Mouse (Mus musculus) monocyte, adult 5-6 weeks (primary cell): ENCODE results near the gene Ppp1r15b. TPM values are rescaled to one million over a fixed set of nuclear protein-coding genes. Genes with fewer than 3 reads are reported as not detected.
A peak's percentile ranks its signal among the peaks of the same experiment; 100 is the strongest.

Source experiments
- ATAC-seq: fragments of 153-309, 156-312 bp; replicated peaks from 2 replicates; pipeline ENCODE4 v1.8.0; 2017; ENCODE audit warnings: mild to moderate bottlenecking; ENCODE audit not compliant: low TSS enrichment, insufficient number of reproducible peaks, severe bottlenecking, poor library complexity, low FRiP score
- total RNA-seq: library from RNA; stranded (forward); fragments of 200-1000, 200-491, 200-594 nt; gene quantifications from 3 replicates; pipeline ENCODE4 v1.2.3, GENCODE M21; 2017

Gene Ppp1r15b
- total RNA-seq, 1 experiment from 2014 or later: 177 TPM

DNA sequence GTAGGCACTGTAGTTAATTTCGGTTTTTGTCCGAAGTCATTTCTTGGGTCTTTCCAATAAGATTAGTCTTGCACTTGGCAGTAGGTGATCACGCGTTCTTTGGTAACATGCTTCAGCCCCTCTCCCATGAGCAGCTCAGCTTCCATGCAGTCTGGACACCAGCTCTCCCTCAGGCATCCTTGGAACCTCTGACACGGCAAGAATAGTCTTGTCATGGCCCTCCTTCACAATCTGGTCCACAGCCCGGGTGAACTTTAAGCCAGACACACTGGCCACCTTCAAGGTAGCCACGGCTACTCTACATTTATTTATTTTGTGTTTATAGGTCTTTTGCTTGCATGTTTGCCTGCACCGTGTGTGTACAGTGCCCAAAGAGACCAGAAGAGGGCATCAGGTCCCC is 17.2 kb downstream of the Ppp1r15b start:
- ATAC-seq: no peak

DNA sequence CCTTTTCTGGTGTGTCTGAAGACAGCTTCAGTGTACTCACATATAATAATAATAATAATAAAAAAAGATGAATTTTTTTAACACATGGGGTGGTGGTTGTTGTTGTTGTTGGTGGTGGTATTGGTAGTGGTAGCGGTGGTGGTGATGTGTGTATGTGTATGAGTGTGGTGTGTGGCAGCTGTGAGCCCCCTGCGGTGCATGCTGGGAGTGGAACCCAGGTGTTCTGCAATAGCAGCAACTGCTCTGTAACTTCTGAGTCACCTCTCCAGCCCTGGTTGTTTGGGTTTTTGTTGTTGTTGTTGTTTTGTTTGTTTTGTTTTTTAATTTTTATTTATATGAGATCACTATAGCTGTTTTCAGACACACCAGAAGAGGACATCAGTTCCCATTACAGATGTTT is 19.6 kb downstream of the Ppp1r15b start:
- no peak for ATAC-seq

DNA sequence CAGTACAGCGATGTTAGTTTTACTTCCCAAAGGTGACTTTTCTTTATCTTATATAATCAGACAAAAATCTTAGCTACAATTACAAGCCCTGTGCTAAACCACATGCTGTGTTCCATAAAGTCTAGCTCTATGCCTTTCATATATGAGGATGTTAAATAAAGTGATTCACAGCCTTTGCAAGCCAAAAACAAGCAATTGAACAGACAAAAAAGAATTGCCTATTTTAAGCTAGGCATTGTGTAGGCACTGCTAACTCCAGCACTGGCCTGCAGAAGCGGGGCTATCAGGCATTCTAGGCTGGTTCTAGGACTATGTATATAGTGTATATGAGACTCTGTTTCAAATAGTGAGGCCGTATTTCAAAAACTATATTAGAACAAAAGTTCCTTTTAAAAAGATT is 21.3 kb downstream of the Ppp1r15b start:
- no peak for ATAC-seq

DNA sequence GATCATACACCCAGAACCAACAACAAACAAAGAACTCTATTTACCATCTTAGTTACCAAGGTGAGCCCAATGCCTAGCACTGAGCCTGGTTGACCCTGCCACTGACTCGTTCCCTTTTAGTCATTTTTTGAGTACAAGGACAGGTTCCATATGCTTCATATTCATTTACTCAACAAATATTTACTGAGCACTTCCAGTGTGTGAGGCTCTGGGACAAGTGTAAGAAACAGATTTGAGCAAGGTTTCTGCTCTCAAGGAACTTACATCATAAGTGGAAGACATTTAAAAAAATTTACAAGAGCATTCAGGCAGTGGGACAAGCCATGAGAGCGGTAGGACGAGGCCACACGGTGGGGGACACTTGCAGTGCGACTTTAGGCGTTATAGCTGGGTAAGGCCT is 24.3 kb downstream of the Ppp1r15b start:
- ATAC-seq: no peak

DNA sequence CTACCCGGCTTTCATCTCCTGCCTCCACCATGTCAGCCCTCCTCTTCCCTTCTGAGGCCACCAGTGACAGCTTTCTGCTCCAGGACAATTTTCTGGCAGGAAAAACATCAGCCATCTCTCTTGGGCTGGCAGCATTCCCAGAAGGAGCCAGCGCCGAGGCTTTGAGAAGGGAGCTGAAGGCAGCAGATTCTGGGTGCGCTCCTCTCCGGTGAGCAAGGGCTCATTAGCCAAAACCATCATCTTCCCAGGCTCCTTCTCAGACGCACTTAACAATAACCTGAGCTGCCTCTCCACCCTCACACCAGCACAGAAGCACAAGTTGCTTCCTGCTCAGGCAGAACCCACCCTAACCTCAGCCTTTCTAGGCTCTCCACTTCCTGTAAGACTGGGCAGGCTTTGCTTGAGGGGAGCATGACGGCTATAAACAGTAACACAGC is 28.2 kb downstream of the Ppp1r15b start:
- ATAC-seq: peak; percentile 51; the same call in 1 of the 2 replicates

DNA sequence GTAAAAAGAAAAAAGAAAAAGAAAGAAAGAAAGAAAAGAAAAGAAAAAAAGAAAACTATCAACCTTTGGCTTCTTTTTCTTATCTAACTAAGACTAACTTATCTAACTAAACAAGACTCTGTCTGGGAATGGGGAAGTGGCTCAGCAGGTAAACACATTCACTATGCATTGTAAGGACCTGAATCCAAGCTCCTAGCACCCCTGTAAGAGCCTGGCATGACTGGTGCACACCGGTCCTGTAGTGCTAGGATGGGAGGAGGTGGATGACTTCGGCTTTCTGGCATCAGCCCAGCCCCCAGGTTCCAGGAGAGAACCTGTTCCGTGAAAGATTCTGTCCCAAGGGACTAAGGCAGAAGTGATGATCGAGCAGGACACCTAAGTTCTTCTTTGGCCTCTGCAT is 30.6 kb downstream of the Ppp1r15b start:
- ATAC-seq: no peak

DNA sequence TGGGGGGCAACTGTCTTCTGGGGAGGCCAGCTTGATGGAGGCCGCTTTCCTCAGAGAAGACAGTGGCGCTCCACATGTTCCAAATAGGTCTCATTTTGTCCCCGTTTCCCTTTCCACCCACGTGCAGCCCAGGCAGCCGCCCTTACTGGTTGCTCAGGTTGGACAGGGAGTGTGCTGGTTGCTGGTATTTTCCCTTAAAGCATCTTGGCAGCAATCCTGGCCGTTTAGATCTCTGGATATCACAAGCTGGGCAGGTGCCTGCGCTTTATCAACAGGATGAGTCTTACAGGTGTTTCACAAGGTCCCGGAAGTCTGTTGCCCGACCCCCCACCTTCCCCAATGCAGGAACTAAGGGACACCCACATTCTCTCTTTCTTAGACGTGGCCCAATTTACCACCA is 31.1 kb downstream of the Ppp1r15b start:
- ATAC-seq: no peak

DNA sequence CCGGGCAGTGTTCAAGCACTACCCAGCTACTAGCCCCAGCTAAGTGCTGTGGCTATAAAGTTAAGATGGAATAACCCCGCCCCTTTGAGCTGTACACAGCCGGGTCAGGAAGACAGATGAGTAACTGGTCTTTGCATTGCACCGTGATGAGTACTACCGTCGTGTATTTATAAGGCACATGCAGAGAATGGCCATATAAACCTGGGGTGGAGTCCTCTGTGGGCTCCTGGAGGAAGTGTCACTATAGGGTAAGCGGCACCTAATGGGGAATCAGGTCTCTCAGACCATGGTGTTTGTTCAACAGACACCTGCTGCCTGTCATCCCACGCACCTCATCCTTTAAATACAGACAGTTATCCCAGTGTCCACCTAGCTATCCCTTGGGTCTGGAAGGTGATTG is 32.0 kb downstream of the Ppp1r15b start:
- no peak for ATAC-seq

DNA sequence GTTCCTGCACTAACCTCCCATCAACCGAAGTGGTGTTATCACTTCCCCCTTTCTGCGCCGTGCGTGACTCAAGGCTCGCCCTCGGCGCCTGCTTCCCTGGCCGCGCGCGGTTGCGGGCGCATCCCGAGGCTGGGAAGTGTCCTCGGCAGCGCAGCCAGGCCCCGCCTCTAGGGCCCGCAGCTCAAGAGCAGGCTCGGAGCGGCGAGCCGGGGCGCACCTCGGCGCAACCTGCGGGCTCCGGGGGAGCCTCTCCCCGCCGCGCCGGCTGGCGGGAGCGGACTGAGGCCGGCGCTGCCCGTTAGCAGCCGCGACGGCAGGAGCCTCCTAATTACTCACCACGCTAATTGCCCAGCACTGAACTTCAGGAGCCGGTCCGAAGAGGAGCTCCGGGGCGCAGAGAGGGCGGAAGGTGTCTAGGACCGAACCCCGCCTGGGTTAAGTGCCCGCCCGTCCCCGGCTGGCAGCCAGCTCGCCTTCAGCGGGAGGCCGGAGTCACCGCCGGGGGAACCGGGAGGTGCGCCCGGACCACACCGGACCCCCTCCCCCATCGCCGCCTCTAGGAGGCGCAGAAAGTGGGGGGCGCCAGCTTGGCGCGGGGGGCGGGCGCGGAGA is 33.0 kb downstream of the Ppp1r15b start, which contains the start of gene Plekha6:
Gene Plekha6 (plus strand): TSS at position 391 of the 612 bp plus-strand sequence.
- ATAC-seq: peak; percentile 45; the same call in 1 of the 2 replicates

DNA sequence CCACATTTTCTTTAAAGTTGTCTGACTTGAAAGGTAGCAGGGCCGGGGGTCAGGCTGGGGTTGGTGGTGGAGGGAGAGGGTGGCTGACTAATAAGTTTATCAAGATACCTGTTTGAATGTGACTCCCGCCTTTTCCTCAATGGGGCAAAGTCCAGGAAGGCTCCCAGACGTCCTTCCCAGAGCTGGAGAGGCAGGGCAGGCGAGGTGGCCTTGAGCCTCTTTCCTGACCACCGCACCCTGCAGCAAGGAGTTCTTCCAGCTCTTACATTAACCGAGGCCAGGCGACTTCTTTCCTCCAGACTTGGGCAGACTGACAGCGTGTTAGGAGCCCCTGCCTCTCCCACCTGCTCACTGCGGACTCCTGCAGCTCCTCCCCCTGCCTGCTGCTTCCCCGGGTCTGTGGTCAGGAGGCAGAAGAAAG is 33.7 kb downstream of the Ppp1r15b start:
- no peak for ATAC-seq

DNA sequence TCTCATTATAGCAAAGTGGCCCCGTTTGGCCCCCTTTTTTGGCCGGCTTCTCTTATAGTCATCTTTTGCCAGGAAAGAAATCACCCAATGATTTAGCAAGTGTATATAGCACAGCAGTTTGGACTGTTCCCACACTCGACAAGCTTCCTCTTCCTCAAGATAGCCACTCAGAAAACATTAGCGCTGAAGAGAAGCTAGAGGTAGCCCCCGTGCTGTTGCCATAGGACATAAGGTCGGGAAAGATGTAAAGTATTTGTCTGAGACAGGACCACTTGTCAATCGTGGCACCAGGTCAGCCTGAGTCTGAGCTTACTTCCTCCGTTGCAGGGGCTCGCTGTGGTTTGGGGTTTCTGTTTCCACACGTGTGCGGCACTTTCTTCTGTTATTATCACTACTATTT is 34.2 kb downstream of the Ppp1r15b start:
- no peak for ATAC-seq

DNA sequence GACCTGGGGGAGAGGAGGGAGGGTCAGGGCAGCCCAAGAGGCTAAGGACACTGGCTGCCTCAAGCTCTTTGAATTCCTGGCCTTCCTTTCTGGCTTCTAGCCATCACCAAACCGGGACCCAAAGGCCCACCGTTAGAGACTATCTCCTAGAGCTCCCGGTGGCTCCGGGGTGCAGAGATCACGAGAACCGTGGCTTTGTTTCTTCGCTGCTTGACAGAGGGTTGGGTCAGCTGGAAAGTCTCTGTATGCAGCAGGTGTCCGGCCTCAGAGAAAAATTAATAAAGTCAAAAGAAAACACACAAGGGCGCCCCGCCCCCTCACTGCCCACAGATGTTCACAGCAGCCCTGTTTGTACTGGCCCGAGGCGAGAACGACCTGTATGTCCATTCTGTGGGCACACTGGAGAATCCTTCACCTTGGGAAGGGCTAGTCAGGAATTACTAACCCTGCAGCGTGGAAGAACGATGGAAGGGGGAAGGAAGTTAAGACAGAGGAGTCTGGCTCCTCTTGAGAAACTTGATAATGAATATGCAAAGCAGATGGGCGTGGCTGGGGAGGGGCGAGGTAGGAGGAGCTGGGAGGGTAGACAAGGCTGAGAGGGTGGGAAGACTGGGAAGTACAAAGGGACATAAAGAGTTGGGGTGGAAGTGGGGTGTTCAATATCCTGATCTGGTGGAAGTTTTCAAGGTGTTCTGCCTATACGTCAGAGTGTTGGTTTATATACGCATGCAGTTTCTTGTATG is 37.5 kb downstream of the Ppp1r15b start:
- ATAC-seq: no peak

DNA sequence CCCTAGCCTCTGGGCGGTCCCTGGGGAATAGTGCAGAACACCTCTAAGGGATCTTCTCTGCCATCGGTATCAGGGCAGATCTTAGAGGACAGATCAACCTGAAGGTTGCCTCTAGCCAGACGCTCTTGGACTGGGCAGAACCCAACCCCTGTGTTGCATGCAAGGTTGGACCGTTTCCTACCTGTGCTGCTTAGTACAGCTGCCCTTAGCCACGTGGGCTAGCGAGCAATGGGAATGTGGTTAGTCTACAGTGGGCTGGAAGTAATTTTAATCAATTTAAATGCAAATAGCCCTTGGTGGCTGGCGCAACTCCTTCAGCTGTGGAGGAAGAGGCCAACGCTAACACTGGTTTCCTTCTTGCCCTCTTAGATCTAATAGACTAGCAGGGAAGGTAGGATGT is 39.3 kb downstream of the Ppp1r15b start:
- ATAC-seq: no peak

DNA sequence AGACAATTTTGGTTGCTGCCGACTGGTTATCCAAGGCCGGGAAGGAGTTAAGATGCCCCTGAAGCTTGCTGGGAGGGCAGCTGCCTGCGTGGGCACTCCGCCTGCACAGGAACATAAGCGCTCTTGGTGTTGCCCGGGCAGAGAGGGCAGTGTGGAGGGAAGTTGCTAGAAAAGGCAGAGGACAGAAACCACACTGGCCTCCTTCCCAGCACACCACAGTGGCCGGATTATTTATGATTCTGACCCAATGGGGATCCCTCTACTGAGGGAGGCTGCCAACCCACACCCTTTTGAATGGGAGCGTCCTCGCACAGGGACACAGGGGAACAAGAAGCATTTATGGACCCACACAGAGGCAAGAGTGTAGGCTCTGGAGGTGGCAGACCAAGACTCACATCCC is 40.4 kb downstream of the Ppp1r15b start:
- no peak for ATAC-seq

DNA sequence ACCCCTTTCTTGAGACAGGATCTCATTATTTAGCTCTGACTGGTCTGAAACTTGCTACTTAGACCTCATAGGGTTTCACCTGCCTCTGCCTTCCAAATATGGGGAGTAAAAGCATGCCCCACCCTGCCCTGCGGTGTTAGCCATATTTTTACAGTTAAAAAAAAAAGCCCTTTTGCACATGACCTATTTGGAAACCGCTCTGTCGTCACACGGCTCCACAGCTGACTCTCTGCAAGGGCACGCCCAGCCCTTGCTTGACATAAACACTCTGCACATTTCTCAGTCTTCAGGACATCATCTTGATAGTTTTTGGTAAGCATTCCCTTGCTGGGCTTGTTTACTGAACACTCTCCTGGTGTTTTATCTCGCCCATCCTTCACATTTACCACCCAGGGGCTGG is 44.2 kb downstream of the Ppp1r15b start:
- peak; percentile 62 for ATAC-seq

DNA sequence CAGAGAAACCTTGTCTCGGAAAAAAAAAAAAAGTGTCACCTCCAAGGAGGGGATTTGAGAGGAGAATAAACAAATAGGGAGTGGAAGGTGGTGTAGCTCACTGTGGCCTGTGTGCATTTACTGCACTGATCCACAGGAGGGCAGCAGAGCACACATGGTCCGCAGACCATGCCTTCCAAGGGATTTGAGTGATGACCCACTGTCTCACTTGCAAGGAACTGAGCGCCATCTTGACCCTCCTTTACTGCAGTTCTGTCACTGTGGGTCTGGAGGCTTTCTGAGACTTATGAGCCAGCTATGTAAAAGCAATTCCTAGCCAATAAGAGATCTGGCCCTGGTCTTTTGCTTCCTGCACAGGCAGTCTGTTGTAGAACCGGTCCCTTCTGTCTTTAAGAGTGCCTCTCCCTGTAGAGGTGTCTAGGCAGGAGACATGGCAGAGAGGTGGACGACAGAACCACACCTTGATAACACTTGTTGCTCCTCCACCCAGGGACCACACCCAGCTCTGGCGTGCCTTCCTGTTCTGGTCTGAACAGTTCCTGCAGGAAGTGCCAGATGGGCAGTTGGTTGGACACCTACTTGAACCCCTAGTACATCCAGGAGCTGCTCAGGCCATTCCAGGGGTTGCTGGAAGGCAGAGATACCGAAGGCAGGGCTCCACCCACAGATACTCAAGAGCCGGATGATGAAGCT is 46.7 kb downstream of the Ppp1r15b start:
- peak; percentile 66 for ATAC-seq

DNA sequence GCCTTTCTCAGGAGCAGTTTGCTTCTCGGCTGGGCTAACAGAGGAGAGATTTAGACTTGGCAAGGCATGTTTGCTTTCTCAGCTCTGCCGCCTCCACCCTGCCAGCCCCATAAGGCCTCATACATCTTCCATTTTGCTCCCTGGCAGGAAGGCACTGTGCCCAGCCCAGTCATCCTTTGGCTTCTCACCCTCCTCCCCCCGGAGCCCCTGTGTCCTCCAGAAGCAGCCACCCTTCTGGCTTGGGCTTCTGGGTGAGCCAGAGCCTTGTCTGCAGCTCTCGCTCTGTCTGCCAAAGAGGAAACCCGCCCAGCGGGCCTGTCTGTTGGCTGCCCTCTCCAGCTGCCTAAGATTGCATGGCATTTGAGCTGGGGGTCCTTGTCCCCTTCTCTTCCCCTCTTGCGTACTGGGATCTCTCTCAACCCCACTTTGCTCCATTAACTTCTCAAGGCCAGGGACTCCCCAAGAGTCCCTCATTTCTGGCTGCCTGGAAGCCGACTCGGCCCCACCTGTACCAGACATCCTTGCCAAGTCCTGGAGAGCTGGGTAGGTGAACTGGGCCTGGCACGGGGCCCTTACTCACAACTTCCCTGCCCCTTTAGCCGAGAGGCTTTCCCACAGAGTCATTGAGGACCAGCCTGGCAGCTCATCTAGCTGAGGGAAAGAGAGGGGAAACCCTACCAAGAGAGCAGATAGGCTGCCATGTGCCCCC is 47.9 kb downstream of the Ppp1r15b start:
- ATAC-seq: no peak

DNA sequence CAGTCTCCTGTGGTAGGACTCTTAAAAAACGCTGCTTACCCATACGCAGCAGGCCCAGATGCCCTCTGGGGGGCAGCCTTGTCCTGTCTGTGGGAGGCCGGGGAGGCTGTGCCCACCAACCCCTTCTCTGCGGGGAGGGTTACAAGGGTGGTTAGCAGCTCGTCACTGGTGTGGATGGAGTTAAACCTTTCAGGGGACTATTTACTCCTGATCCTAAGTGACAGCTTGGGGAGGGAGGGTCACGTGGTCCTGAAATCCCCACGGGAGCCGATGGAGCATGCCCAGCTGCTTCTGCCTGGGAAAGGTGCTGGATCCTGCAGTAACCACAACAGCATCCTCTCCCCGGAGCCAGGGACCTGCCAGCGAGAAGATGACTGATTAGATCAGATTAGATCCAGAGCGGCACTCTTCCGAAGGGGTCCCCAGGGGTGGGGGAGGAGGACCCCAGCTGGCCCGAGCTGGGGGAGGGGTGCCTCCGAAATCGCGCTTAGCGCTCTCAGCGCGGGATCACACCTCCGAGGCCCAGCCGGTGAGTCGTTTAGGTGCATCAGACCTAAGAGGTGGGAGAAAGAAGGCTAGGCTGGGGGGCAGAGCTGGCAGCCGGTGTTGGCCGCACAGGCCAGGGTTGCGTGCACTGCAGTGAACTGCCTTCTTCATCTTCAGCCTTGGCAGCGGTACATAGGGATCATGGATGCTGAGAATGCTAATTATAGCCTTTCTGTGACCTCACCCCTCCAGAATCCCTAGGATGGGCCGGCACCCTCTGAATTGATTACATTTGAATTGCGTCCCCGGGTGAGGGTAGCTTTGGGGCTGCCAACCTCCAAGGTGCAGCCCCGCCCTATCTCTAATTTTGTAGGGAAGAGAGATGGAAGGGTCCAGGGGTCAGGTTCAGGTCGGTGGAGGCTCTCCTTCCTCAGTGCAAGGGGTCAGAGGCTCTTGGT is 50.4 kb downstream of the Ppp1r15b start:
- ATAC-seq: no peak; the same call in 1 of the 2 replicates
